Mouse (Mus musculus): ENCODE results near the gene Dph5. TPM values are rescaled to one million over a fixed set of nuclear protein-coding genes. Genes with fewer than 3 reads are reported as not detected.
"Not testable (repeated sequence)": the region's sequence is repeated elsewhere in the genome, so short reads cannot be mapped to it uniquely, and the experiment has no call there.

Dph5 gene
- total and polyA plus RNA-seq, 2 experiments from 2014 or later: 9.0 to 20.1 TPM

GRCm38 (mm10) chr3:115850946-115851345 lies 36.7 kb upstream of the Dph5 start:
- H3K4me2 ChIP-seq (ENCODE audit: low read depth, low read length): no peak overlapping the region
- TF ChIP-seq CTCF (IDR thresholded peaks at IDR 0.05; ENCODE audit: low read depth): no peak
- H3K4me1 ChIP-seq (ENCODE audit: insufficient read depth, low read length): no peaks in the 10 kb centered on the region
- 64% methylated on average over 4 of the region's 4 CpGs for WGBS
- ATAC-seq (no peak), DNase-seq (ENCODE audit: low spot score) (no peak)
- no peaks in the 10 kb centered on the region for H3K9me3 ChIP-seq (ENCODE audit: low read length)
- H3K9ac ChIP-seq (replicated peaks; ENCODE audit: low read length): no peak overlapping the region
- no peaks in the 10 kb centered on the region for H3K36me3 ChIP-seq (ENCODE audit: insufficient read depth, low read length)
- no peak overlapping the region for H3K27ac ChIP-seq
- H3K4me3 ChIP-seq (ENCODE audit: low read length): no peak overlapping the region
- H3K27me3 ChIP-seq (ENCODE audit: insufficient read depth, low read length): no peaks in the 10 kb centered on the region

GRCm38 (mm10) chr3:115854672-115855191 lies 32.9 kb upstream of the Dph5 start:
- Histone ChIP-seq H3K9me3 (ENCODE audit: low read length) (no peaks in the 10 kb centered on the region), H3K9ac (replicated peaks; ENCODE audit: low read length) (no peak overlapping the region), H3K27ac (no peak overlapping the region), H3K4me2 (ENCODE audit: low read depth, low read length) (no peak overlapping the region), H3K4me1 (ENCODE audit: insufficient read depth, low read length) (no peaks in the 10 kb centered on the region), H3K4me3 (ENCODE audit: low read length) (no peak overlapping the region), H3K36me3 (ENCODE audit: insufficient read depth, low read length) (no peaks in the 10 kb centered on the region), H3K27me3 (ENCODE audit: insufficient read depth, low read length) (no peaks in the 10 kb centered on the region)
- 92% methylated on average over 7 of the region's 7 CpGs for WGBS
- TF ChIP-seq CTCF (IDR thresholded peaks at IDR 0.05; ENCODE audit: low read depth): no peak
- DNase-seq (ENCODE audit: low spot score) (no peak), ATAC-seq (no peak)

GRCm38 (mm10) chr3:115855576-115855975 lies 32.1 kb upstream of the Dph5 start:
- Histone ChIP-seq H3K9me3 (ENCODE audit: low read length) (no peaks in the 10 kb centered on the region), H3K27ac (peak overlapping the region; percentile 68), H3K36me3 (ENCODE audit: insufficient read depth, low read length) (no peaks in the 10 kb centered on the region), H3K4me1 (ENCODE audit: insufficient read depth, low read length) (no peaks in the 10 kb centered on the region), H3K9ac (replicated peaks; ENCODE audit: low read length) (no peak overlapping the region), H3K27me3 (ENCODE audit: insufficient read depth, low read length) (no peaks in the 10 kb centered on the region), H3K4me2 (ENCODE audit: low read depth, low read length) (no peak overlapping the region), H3K4me3 (ENCODE audit: low read length) (no peak overlapping the region)
- ATAC-seq: no peak
- no peak for TF ChIP-seq CTCF (IDR thresholded peaks at IDR 0.05; ENCODE audit: low read depth)
- DNase-seq (ENCODE audit: low spot score): peak; percentile 18
- 34% methylated on average over 10 of the region's 10 CpGs for WGBS

DNA sequence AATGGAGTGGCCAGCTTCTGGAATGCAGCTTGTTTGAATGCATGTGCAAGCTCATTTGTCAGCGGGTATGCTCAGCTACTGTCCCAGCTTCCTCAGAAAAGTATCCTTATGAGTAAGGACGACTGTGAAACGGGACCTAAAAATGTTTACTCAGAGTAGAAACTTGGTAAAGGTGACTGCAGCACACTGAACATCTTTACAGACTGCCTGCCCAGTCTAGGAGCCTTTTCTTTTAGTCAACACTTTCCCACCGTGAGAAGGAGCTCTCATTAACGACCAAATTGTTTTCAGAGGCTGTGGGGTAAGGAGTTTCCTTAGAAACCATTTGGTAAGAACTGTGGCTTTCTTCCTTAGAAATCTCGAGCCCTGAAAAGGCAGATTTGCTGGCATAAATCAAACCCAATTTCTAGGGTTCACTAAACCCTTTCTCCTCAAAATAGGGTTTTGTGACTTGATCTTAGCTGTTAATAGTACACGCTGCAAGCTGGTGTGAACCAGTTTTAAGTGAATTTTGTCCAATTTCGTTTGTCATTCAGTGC lies 31.1 kb upstream of the Dph5 start:
- H3K27me3 ChIP-seq (ENCODE audit: insufficient read depth, low read length): no peaks in the 10 kb centered on the region
- 16% methylated on average over 8 of the region's 8 CpGs for WGBS
- ATAC-seq: peak; percentile 74

GRCm38 (mm10) chr3:115857436-115857835 lies 30.2 kb upstream of the Dph5 start:
- Histone ChIP-seq H3K9me3 (ENCODE audit: low read length) (no peaks in the 10 kb centered on the region), H3K4me3 (ENCODE audit: low read length) (no peak overlapping the region), H3K9ac (replicated peaks; ENCODE audit: low read length) (no peak overlapping the region), H3K4me2 (ENCODE audit: low read depth, low read length) (no peak overlapping the region), H3K27ac (peak overlapping the region; percentile 67; the same call in 1 of the 2 replicates), H3K4me1 (ENCODE audit: insufficient read depth, low read length) (no peaks in the 10 kb centered on the region), H3K36me3 (ENCODE audit: insufficient read depth, low read length) (no peaks in the 10 kb centered on the region), H3K27me3 (ENCODE audit: insufficient read depth, low read length) (no peaks in the 10 kb centered on the region)
- 48% methylated on average over 10 of the region's 10 CpGs for WGBS
- no peak for TF ChIP-seq CTCF (IDR thresholded peaks at IDR 0.05; ENCODE audit: low read depth)
- no peak for ATAC-seq
- no peak for DNase-seq (ENCODE audit: low spot score)

More for the DNA sequence above, 31.1 kb upstream of the Dph5 start:
- H3K4me2 ChIP-seq (ENCODE audit: low read depth, low read length): peak overlapping the region; percentile 7; the same call in 1 of the 2 replicates
- no peak for TF ChIP-seq CTCF (IDR thresholded peaks at IDR 0.05; ENCODE audit: low read depth)
- peak overlapping the region; percentile 67 for H3K27ac ChIP-seq
- no peaks in the 10 kb centered on the region for H3K36me3 ChIP-seq (ENCODE audit: insufficient read depth, low read length)
- H3K4me3 ChIP-seq (ENCODE audit: low read length): no peak overlapping the region
- H3K9me3 ChIP-seq (ENCODE audit: low read length): no peaks in the 10 kb centered on the region
- no peak overlapping the region for H3K9ac ChIP-seq (replicated peaks; ENCODE audit: low read length)
- no peaks in the 10 kb centered on the region for H3K4me1 ChIP-seq (ENCODE audit: insufficient read depth, low read length)
- DNase-seq (ENCODE audit: low spot score): peak; percentile 51

DNA sequence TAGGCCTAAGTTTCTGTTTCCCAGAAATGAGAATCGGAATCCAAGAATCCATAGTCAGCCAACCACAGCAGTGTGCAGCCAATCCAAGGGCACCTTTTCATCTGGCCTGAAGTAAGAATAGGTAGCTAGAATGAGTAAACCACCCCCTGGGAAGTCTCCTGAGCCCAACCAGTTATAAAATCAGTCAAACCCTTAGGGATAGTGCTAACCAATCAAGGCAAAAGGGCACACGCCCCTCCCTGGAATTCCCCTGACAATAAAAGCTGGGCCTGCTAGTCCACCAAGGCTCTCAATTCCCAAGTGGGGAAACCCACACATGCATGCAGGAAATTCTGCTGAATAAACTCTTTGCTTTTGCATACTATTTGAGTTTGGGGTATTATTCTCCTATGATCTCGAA lies 28.8 kb upstream of the Dph5 start:
- no peak for TF ChIP-seq CTCF (IDR thresholded peaks at IDR 0.05; ENCODE audit: low read depth)
- H3K9ac ChIP-seq (replicated peaks; ENCODE audit: low read length): no peak overlapping the region
- no peak for ATAC-seq
- 83% methylated on average over 3 of the region's 3 CpGs for WGBS
- H3K27me3 ChIP-seq (ENCODE audit: insufficient read depth, low read length): no peaks in the 10 kb centered on the region
- DNase-seq (ENCODE audit: low spot score): no peak
- H3K27ac ChIP-seq: no peak overlapping the region
- no peaks in the 10 kb centered on the region for H3K36me3 ChIP-seq (ENCODE audit: insufficient read depth, low read length)
- no peaks in the 10 kb centered on the region for H3K4me1 ChIP-seq (ENCODE audit: insufficient read depth, low read length)
- no peaks in the 10 kb centered on the region for H3K9me3 ChIP-seq (ENCODE audit: low read length)
- no peak overlapping the region for H3K4me2 ChIP-seq (ENCODE audit: low read depth, low read length)
- H3K4me3 ChIP-seq (ENCODE audit: low read length): no peak overlapping the region

DNA sequence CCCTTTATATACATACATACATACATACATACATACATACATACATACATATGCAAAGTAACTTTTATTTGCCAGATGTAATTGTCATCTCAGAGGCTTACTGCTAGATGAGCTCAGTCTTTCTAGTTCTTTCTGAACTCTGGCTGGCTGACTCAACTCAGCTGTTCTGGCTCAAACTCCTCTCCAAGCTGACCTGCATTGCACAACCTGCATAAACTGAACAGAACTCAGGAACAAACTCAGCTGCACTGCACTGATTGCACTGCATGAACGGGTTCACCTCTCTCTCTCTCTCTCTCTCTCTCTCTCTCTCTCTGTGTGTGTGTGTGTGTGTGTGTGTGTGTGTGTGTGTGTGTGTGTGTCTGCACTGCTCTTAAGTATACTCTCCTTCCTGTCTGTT lies 26.9 kb upstream of the Dph5 start:
- ATAC-seq; H3K9ac ChIP-seq (replicated peaks; ENCODE audit: low read length); H3K9me3 ChIP-seq (ENCODE audit: low read length); H3K4me3 ChIP-seq (ENCODE audit: low read length); H3K27ac ChIP-seq; H3K4me2 ChIP-seq (ENCODE audit: low read depth, low read length); DNase-seq (ENCODE audit: low spot score); H3K27me3 ChIP-seq (ENCODE audit: insufficient read depth, low read length); H3K36me3 ChIP-seq (ENCODE audit: insufficient read depth, low read length); H3K4me1 ChIP-seq (ENCODE audit: insufficient read depth, low read length): not testable (repeated sequence)
- WGBS: 94% methylated on average over 1 of the region's 1 CpGs
